Mouse (Mus musculus) gastrocnemius, postnatal 36 days (tissue): Measurements from ENCODE around the gene Abcb1a. TPM values are rescaled to one million over a fixed set of nuclear protein-coding genes. Genes with fewer than 3 reads are reported as not detected.

Source experiments
- DNase-seq, 2 experiments: peaks; one replicate each; pipeline ENCODE4 v3.0.0; 2022
- intact Hi-C: fragments of 180-260 bp; cut with DNase I; formaldehyde crosslinking; loops from one replicate; pipeline ENCODE4 v1.15.1; 2025
- long read RNA-seq, 2 experiments: library from polyadenylated mRNA; stranded (forward); transcript quantifications; one replicate each; pipeline ENCODE4 v2.0.0; 2021
- total RNA-seq, 2 experiments: library from RNA; stranded (reverse); gene quantifications; 2 replicates each; pipeline ENCODE4 v1.2.3; 2021

The Abcb1a gene
- 1 to 10 TPM; 3.0 to 4.9 TPM for total RNA-seq
- long read RNA-seq, experiment 1, partial matches to known transcripts: 1 of 2 reads
- long read RNA-seq, experiment 1, other reads (novel, unspliced or antisense): 1 of 2 reads
- long read RNA-seq, experiment 2, partial matches to known transcripts: 1 of 2 reads
- long read RNA-seq, experiment 2, other reads (novel, unspliced or antisense): 1 of 2 reads

GRCm38 (mm10) chr5:8659911-8660737, at the start of gene Abcb1a:
Abcb1a (plus strand) TSS chr5:8660077.
- intact Hi-C loops: no loop called here
- peak in 1 of 2 experiments; percentile 6 for DNase-seq

DNA sequence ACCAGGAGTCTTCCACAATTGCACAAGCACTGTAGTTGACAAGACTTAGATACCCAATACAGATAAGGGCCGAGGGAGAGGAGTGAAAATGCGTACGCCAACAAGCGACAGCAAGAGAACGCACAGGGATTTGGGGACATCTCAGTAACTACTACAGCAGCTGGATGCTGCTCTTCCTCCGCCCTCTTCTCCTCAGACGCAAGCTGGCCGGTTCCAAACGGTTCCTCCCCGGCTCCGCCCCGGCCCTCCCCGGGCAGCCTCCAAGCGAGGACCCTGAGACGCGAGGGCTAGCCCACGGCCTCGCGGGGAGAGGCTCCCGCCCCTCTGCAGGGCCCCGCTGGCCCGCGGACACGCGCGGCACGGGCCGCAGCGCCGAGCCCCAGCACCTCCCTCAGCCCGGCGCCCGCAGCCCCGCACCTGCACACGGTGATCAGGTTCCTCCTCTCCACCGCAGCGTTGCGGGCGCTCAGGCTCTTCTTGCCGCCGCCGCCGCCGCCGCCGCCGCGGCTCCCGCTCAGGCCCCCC, 37.7 kb upstream of the Abcb1a start:
- intact Hi-C loops: no loop called here
- DNase-seq: peak in 1 of 2 experiments; percentile 21

GRCm38 (mm10) chr5:8622596-8623231, 37.2 kb upstream of the Abcb1a start, which contains the start of gene Rundc3b:
Rundc3b (minus strand) TSS chr5:8622952.
- peak; percentile 62 to 64 for DNase-seq
- intact Hi-C loops: no loop called here

DNA sequence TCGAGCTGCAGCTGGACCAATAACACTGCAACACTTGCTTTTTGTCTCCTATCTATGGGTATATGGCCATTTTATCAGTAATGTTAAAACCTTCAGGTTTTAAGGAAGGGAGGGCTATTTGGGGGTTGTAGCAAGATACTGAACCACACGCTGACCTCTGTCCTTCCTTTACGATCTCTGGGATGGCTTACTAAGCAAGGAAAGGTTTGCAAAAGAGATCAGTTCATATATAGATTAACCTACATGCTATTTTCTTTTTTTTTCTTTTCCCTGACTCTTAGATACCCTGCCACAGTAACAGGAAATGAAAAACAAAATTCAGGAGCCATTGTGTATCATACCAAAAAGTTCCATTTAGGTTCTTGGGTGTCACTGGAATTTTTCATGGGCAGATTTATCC, 27.0 kb upstream of the Abcb1a start:
- intact Hi-C loops: no loop called here
- DNase-seq: no peak

GRCm38 (mm10) chr5:8634489-8634975, 25.3 kb upstream of the Abcb1a start:
- no peak for DNase-seq
- intact Hi-C loops: no loop called here

DNA sequence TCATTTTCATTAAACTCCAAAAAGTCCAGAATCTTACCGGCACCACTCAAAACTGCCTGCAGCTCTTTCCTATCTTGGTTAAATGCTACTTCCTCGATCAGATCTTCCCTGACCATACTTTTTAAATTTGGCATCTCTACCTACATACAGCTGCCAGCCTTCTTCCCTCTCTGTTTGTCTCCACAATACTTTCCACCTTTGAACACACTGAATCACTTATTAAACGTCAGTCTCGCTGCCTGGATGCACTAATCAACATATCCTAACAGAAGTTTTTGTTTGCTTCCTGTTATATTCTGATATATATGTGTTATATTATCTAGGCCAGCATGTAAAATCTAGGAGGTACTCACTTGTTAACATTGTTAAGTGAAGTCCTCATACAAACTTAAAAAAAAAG, 11.6 kb upstream of the Abcb1a start:
- DNase-seq: no peak
- intact Hi-C loops: no loop called here

GRCm38 (mm10) chr5:8648774-8649173, 11.1 kb upstream of the Abcb1a start:
- no peak for DNase-seq
- intact Hi-C loops: no loop called here

- intact Hi-C loops: no loop called here
- no peak for DNase-seq
Measured at GRCm38 (mm10) chr5:8652085-8652484, 7.8 kb upstream of the Abcb1a start.

DNA sequence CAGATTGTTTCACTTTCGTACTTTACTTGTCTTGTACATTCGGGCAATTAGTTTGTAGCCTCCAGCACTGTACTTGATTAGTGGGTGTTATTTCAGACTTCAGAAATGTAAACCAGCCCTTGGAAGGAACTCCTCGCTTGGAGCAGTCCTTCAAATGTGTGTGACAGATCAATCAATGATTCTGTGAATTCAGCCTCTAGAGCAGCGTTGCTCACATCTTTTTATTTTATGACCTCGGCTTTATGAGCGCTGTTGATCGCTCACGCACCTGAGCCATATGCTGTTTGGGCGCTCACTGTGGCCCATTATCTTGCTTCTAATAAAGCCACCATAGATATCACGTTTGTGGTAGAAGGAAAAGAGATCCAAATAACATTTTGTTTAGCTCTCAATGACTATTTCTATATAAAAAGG, 868 bp downstream of the Abcb1a start:
- intact Hi-C loops: no loop called here
- DNase-seq: no peak

- DNase-seq: no peak
Measured at GRCm38 (mm10) chr5:8664678-8665077, 4.8 kb downstream of the Abcb1a start.

DNA sequence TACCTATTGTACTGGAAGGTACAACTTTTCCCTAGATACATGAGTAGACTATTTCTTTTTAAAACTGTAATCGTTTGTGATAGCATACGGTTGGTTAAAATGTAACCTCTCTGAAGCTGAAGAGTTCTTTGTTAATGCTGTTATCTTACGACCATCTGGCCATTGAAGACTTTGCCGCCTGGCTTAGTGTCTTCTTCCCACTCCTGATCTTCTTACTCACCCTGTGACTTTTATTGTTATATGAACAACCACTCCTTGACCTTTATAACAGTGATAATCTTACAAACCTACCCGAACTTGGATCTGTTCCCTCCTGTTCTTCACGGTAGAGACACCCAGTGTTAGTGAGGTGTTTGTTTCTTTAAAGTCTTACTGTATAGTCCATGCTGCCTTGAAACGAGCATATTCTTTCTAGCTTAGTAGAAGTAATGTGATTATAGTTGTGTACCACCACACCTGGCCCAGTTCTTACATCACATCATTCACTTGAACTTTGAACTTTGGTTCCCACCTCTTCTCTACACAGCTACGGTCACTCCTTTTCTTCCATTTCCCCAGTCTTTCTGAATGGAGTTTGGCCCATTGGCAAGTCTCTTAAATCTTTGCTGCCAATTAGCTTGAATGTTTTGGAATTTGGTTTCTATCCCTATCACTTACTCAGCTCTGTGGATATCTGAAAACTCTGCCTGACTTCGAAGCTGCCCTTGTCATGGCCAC, 8.0 kb downstream of the Abcb1a start:
- intact Hi-C loops: no loop called here
- DNase-seq: no peak

More at GRCm38 (mm10) chr5:8664678-8665077, 4.8 kb downstream of the Abcb1a start:
- intact Hi-C loops: no loop called here

- no peak for DNase-seq
- intact Hi-C loops: no loop called here
Measured at GRCm38 (mm10) chr5:8669606-8670005, 9.7 kb downstream of the Abcb1a start.

- intact Hi-C loops: no loop called here
- DNase-seq: no peak
Measured at GRCm38 (mm10) chr5:8675262-8675951, 15.5 kb downstream of the Abcb1a start.

GRCm38 (mm10) chr5:8675952-8676262, 16.0 kb downstream of the Abcb1a start:
- intact Hi-C loops: no loop called here
- DNase-seq: no peak

GRCm38 (mm10) chr5:8681166-8681565, 21.3 kb downstream of the Abcb1a start:
- no peak for DNase-seq
- intact Hi-C loops: no loop called here

DNA sequence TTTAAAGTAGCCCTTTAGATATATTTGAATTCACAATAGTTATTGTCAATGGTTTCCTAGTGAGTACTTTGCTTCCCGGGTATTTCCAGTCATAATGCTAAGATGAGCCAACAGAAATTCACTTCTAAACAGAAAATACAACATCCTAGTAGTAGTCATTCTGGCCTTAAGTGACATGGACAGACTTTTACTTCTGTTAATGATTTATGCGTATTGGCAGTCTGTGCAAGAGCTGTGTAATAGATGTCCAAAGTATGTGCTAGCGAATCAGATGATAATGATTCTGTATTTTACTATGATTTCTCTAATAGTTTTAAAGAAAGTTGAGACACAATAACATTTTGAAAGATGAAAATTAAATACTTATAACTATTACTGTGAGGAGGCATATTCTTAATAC, 23.8 kb downstream of the Abcb1a start:
- intact Hi-C loops: no loop called here

DNA sequence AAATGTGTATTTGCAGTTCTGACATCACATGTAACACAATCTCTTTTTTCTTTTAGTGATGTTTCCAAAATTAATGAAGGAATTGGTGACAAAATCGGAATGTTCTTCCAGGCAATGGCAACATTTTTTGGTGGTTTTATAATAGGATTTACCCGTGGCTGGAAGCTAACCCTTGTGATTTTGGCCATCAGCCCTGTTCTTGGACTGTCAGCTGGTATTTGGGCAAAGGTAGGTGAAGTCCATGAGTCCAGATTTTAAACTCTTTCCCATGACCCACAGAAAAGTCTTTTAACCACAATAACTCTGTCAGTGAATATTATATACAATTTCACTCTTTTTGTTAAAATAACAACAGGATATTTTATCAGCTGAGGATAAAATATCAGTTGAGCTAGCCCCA, 26.2 kb downstream of the Abcb1a start:
- intact Hi-C loops: no loop called here
- no peak for DNase-seq

More for the DNA sequence above, 23.8 kb downstream of the Abcb1a start:
- no peak for DNase-seq

GRCm38 (mm10) chr5:8687550-8687949, 27.7 kb downstream of the Abcb1a start:
- intact Hi-C loops: no loop called here
- no peak for DNase-seq

DNA sequence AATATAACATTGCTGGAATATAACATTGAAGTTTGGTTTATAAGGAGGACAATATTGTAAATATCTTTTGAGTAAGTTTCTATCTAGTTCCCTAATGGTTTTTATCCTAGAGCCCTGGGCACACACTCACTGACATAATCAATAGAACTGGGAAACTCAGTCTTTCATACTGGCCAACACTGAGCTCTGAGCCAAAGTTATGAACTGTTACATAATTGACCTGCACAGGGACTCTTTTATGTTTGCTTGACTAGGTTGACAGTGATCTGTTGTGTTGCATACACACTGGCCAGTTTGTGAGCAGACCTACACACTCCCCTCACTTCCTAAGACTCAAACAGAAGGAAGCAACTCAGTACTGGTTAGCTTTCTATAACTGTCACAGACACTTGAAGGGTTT, 56.2 kb downstream of the Abcb1a start:
- intact Hi-C loops: no loop called here
- DNase-seq: no peak

DNA sequence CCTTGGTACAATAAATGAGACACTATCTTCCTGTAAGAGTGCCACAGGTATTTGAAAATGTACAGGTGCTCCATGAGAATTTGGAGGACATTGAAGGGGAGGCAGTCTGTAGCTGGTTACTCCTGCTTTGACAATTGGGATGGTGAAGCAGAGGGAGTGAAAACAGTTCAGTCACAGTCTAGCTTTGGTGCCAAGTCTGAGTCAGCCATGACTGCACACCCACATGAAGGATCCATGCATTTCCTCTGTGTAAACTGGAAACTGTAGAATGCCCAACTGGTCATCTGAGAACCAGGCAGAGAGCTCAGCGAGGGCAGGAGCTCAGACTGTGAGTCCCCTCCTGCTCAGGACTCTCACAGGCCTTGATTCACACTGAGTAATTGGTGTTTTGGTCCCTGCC, 59.7 kb downstream of the Abcb1a start:
- intact Hi-C loops: no loop called here

More for the DNA sequence above, 59.7 kb downstream of the Abcb1a start:
- DNase-seq: no peak
